Comparison of ENCODE assay signal across 10 mouse cellular contexts in the genomic region with DNA sequence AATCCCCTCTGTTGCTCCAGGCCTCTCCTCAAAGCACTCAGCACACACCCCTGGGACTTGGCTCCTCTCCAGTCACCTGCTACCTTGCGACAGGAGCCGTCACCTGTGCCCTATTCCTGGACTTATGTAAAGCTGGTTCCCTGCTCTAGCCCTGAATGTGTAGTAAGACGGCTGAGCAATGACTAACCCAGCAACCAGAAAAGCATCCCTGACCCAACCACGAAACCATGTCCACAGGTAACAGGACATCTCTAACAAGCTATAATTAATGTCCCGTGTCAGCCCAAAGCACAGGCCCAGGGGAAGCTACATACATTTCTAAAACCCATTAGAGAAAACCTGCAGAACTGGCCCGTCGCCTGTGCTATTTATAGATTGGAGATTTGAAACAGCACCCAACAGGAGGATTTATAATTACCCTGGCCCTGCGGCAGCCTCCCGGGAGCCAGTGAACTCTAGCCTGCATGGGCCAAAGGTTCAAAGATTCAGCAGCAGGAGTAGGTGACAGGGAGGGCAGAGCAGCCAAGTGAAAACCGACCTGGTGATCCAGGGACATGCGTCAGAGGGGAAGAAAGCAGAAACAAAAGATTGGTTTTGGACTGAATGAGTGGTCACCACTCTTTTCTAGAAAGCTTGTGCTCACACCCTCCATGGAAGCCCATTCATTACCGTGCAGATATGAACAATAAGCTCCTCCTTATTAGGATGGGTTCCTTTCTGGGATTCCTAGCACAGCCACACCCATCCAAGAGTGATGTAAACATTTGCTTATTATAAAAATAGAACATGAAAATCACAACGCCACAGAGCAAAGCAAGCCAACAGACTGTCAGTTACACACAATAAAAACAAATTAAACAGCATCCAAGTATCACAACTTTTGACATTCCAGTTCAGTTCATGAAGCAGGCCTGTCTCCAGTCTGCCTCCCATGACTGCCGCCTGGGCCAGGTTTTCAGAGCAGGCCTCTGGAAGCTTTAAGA. TPM values are rescaled to one million over a fixed set of nuclear protein-coding genes. Genes with fewer than 3 reads are reported as not detected.
A peak's percentile ranks its signal among the peaks of the same experiment; 100 is the strongest.
DNase-seq lines count a peak whose midpoint lies in the region; ATAC-seq lines count a peak whose summit lies in the region.
"Had no signal": no experiment of that assay in that cellular context is flagged by ENCODE, and none has a peak within 500 bp of the region (broad histone marks: within the 10 kb centered on the region; RNA-seq: fewer than 3 reads in every experiment).

No protein-coding gene starts in this region.

- ATAC-seq in forebrain, embryonic 16.5 days = no peak
- ATAC-seq in hindbrain, embryonic 16.5 days = 0 out of 2 replicates have a peak, but pooled peaks have one; percentile 5
- ATAC-seq in liver, embryonic 11.5 days (replicated peaks; ENCODE audit: low FRiP score) = peak; percentile 50; the same call in 1 of the 2 replicates
- peak; percentile 81 for ATAC-seq in stomach, embryonic 14.5 days (ENCODE audit: insufficient number of reproducible peaks, insufficient read depth, low FRiP score, low read depth)

- no peaks in the 10 kb centered on the region for H3K27me3 ChIP-seq in forebrain, embryonic 10.5 days (ENCODE audit: poor library complexity, severe bottlenecking)
- H3K27me3 ChIP-seq in forebrain, embryonic 16.5 days (replicated peaks; ENCODE audit: control insufficient read depth, insufficient read depth, low read length) = no peaks in the 10 kb centered on the region
- no peaks in the 10 kb centered on the region for H3K27me3 ChIP-seq in hindbrain, embryonic 16.5 days (replicated peaks; ENCODE audit: control insufficient read depth, insufficient read depth, low read length)
- no peaks in the 10 kb centered on the region for H3K27me3 ChIP-seq in liver, embryonic 11.5 days (replicated peaks; ENCODE audit: control insufficient read depth, insufficient read depth, low read length)
- no peaks in the 10 kb centered on the region for H3K27me3 ChIP-seq in stomach, embryonic 14.5 days (ENCODE audit: control insufficient read depth, insufficient read depth, low read length)

- H3K4me1 ChIP-seq in forebrain, embryonic 10.5 days = peaks cover 43% of the 10 kb centered on the region
- peaks cover 20% of the 10 kb centered on the region for H3K4me1 ChIP-seq in forebrain, embryonic 16.5 days (replicated peaks; ENCODE audit: control insufficient read depth, insufficient read depth, low read length)
- peaks cover 20% of the 10 kb centered on the region for H3K4me1 ChIP-seq in hindbrain, embryonic 16.5 days (ENCODE audit: control insufficient read depth, insufficient read depth, low read depth, low read length)
- H3K4me1 ChIP-seq in liver, embryonic 11.5 days (replicated peaks; ENCODE audit: control insufficient read depth, insufficient read depth, low read length) = no peaks in the 10 kb centered on the region
- H3K4me1 ChIP-seq in stomach, embryonic 14.5 days (ENCODE audit: control insufficient read depth, insufficient read depth, low read length) = peaks cover 12% of the 10 kb centered on the region

- H3K9me3 ChIP-seq in forebrain, embryonic 10.5 days = no peaks in the 10 kb centered on the region
- H3K9me3 ChIP-seq in forebrain, embryonic 16.5 days (ENCODE audit: control insufficient read depth, low read length) = no peaks in the 10 kb centered on the region
- no peaks in the 10 kb centered on the region for H3K9me3 ChIP-seq in hindbrain, embryonic 16.5 days (ENCODE audit: control insufficient read depth, low read length)
- no peaks in the 10 kb centered on the region for H3K9me3 ChIP-seq in liver, embryonic 11.5 days (ENCODE audit: control insufficient read depth, low read length)
- no peaks in the 10 kb centered on the region for H3K9me3 ChIP-seq in stomach, embryonic 14.5 days (ENCODE audit: control insufficient read depth, low read depth, low read length)

- no peak overlapping the region for H3K9ac ChIP-seq in forebrain, embryonic 16.5 days (replicated peaks; ENCODE audit: low read depth, low read length)
- H3K9ac ChIP-seq in hindbrain, embryonic 16.5 days (ENCODE audit: low read depth, low read length) = no peak overlapping the region
- no peak overlapping the region for H3K9ac ChIP-seq in liver, embryonic 11.5 days (ENCODE audit: low read depth, low read length)
- no peak overlapping the region for H3K9ac ChIP-seq in stomach, embryonic 14.5 days (replicated peaks; ENCODE audit: low read depth, low read length)

- no peak overlapping the region for H3K4me3 ChIP-seq in forebrain, embryonic 10.5 days
- no peak overlapping the region for H3K4me3 ChIP-seq in forebrain, embryonic 16.5 days (replicated peaks; ENCODE audit: low read length)
- no peak overlapping the region for H3K4me3 ChIP-seq in hindbrain, embryonic 16.5 days (ENCODE audit: low read length)
- H3K4me3 ChIP-seq in liver, embryonic 11.5 days (ENCODE audit: low read depth, low read length) = no peak overlapping the region
- no peak overlapping the region for H3K4me3 ChIP-seq in stomach, embryonic 14.5 days (ENCODE audit: low read depth, low read length)

- no peak overlapping the region for H3K4me2 ChIP-seq in forebrain, embryonic 16.5 days (ENCODE audit: low read length)
- H3K4me2 ChIP-seq in hindbrain, embryonic 16.5 days (ENCODE audit: low read length) = no peak overlapping the region
- no peak overlapping the region; the same call in 1 of the 2 replicates for H3K4me2 ChIP-seq in liver, embryonic 11.5 days
- H3K4me2 ChIP-seq in stomach, embryonic 14.5 days (replicated peaks; ENCODE audit: low read depth, low read length) = peak overlapping the region; percentile 30

- peaks cover 2% of the 10 kb centered on the region; the same call in 1 of the 2 replicates for H3K36me3 ChIP-seq in forebrain, embryonic 10.5 days (replicated peaks)
- no peaks in the 10 kb centered on the region for H3K36me3 ChIP-seq in forebrain, embryonic 16.5 days (ENCODE audit: control insufficient read depth, insufficient read depth)
- no peaks in the 10 kb centered on the region for H3K36me3 ChIP-seq in hindbrain, embryonic 16.5 days (ENCODE audit: control insufficient read depth, insufficient read depth, low read length)
- H3K36me3 ChIP-seq in liver, embryonic 11.5 days (ENCODE audit: control insufficient read depth, insufficient read depth, low read length) = no peaks in the 10 kb centered on the region
- H3K36me3 ChIP-seq in stomach, embryonic 14.5 days (ENCODE audit: control insufficient read depth, insufficient read depth, low read length) = no peaks in the 10 kb centered on the region

- no peak for DNase-seq in forebrain, embryonic 10.5 days (ENCODE audit: extremely low spot score, low spot score)
- DNase-seq in fat pad, adult 2 months (ENCODE audit: extremely low read depth, low read depth, low spot score) = peak; percentile 73
- DNase-seq in liver, embryonic 11.5 days (ENCODE audit: low spot score) = no peak
- no peak for DNase-seq in thymus, postnatal 4 days
- DNase-seq in testis, postnatal 14 days (ENCODE audit: low spot score) = no peak

- WGBS in forebrain, embryonic 10.5 days = 53% methylated on average over 14 of the region's 14 CpGs
- 35% methylated on average over 14 of the region's 14 CpGs for WGBS in forebrain, embryonic 16.5 days
- 35% methylated on average over 14 of the region's 14 CpGs for WGBS in hindbrain, embryonic 16.5 days
- WGBS in liver, embryonic 11.5 days = 68% methylated on average over 14 of the region's 14 CpGs
- 32% methylated on average over 14 of the region's 14 CpGs for WGBS in stomach, embryonic 14.5 days

- peak overlapping the region; percentile 62; the same call in 1 of the 2 replicates for H3K27ac ChIP-seq in forebrain, embryonic 10.5 days
- H3K27ac ChIP-seq in forebrain, embryonic 16.5 days (ENCODE audit: low read length) = no peak overlapping the region
- no peak overlapping the region; the same call in 1 of the 2 replicates for H3K27ac ChIP-seq in hindbrain, embryonic 16.5 days (ENCODE audit: low read depth, low read length)
- no peak overlapping the region for H3K27ac ChIP-seq in liver, embryonic 11.5 days (ENCODE audit: low read depth, low read length)
- peak overlapping the region; percentile 82 for H3K27ac ChIP-seq in stomach, embryonic 14.5 days (ENCODE audit: low read length)

RNA-seq across cellular contexts. Expression of gene Cmtm4, which starts 20.5 kb away (rescaled TPM):
- 2.2 and 2.5 TPM in 2 replicates for polyA plus RNA-seq in forebrain, embryonic 10.5 days (2016; fragmentation: Nextera tagmentation; extraction: Ambion mirVana)
- 2.8 and 3.2 TPM in 2 replicates for polyA plus RNA-seq in forebrain, embryonic 16.5 days (2015; fragmentation: Nextera tagmentation; extraction: Ambion mirVana)
- 3.0 TPM in 2 replicates for polyA plus RNA-seq in hindbrain, embryonic 16.5 days (2015; fragmentation: Nextera tagmentation; extraction: Ambion mirVana)
- polyA plus RNA-seq in liver, embryonic 11.5 days (2014; fragmentation: Nextera tagmentation; extraction: Ambion mirVana) = 1.2 and 1.3 TPM in 2 replicates
- 6.4 and 7.2 TPM in 2 replicates for polyA plus RNA-seq in stomach, embryonic 14.5 days (2014; fragmentation: Nextera tagmentation; extraction: Ambion mirVana)

RNA-seq across cellular contexts. Expression of gene Cmtm3, which starts 35.9 kb away (rescaled TPM):
- 68.5 and 70.9 TPM in 2 replicates for polyA plus RNA-seq in forebrain, embryonic 10.5 days (2016; fragmentation: Nextera tagmentation; extraction: Ambion mirVana)
- polyA plus RNA-seq in forebrain, embryonic 16.5 days (2015; fragmentation: Nextera tagmentation; extraction: Ambion mirVana) = 34.0 and 39.6 TPM in 2 replicates
- 44.2 and 47.2 TPM in 2 replicates for polyA plus RNA-seq in hindbrain, embryonic 16.5 days (2015; fragmentation: Nextera tagmentation; extraction: Ambion mirVana)
- polyA plus RNA-seq in liver, embryonic 11.5 days (2014; fragmentation: Nextera tagmentation; extraction: Ambion mirVana) = 62.4 and 65.0 TPM in 2 replicates
- 154 and 155 TPM in 2 replicates for polyA plus RNA-seq in stomach, embryonic 14.5 days (2014; fragmentation: Nextera tagmentation; extraction: Ambion mirVana)

RNA-seq across cellular contexts. Expression of gene Cmtm2b, which starts 53.1 kb away (rescaled TPM):
- polyA plus RNA-seq in forebrain, embryonic 10.5 days (2016; fragmentation: Nextera tagmentation; extraction: Ambion mirVana) = not detected in 2 replicates
- not detected in 2 replicates for polyA plus RNA-seq in forebrain, embryonic 16.5 days (2015; fragmentation: Nextera tagmentation; extraction: Ambion mirVana)
- not detected in 2 replicates for polyA plus RNA-seq in hindbrain, embryonic 16.5 days (2015; fragmentation: Nextera tagmentation; extraction: Ambion mirVana)
- polyA plus RNA-seq in liver, embryonic 11.5 days (2014; fragmentation: Nextera tagmentation; extraction: Ambion mirVana) = not detected in 2 replicates
- polyA plus RNA-seq in stomach, embryonic 14.5 days (2014; fragmentation: Nextera tagmentation; extraction: Ambion mirVana) = not detected in 2 replicates
- polyA plus RNA-seq: C2C12; neural tube, embryonic 14.5 days had no signal

RNA-seq across cellular contexts. Expression of gene Gm11020, which starts 53.8 kb away (rescaled TPM):
- polyA plus RNA-seq in forebrain, embryonic 10.5 days (2016; fragmentation: Nextera tagmentation; extraction: Ambion mirVana) = not detected in 2 replicates
- not detected in 2 replicates for polyA plus RNA-seq in forebrain, embryonic 16.5 days (2015; fragmentation: Nextera tagmentation; extraction: Ambion mirVana)
- not detected in 2 replicates for polyA plus RNA-seq in hindbrain, embryonic 16.5 days (2015; fragmentation: Nextera tagmentation; extraction: Ambion mirVana)
- polyA plus RNA-seq in liver, embryonic 11.5 days (2014; fragmentation: Nextera tagmentation; extraction: Ambion mirVana) = not detected in 2 replicates
- polyA plus RNA-seq in stomach, embryonic 14.5 days (2014; fragmentation: Nextera tagmentation; extraction: Ambion mirVana) = not detected in 2 replicates
- polyA plus RNA-seq: C2C12; neural tube, embryonic 14.5 days had no signal

Comparison
In these comparisons a context has a peak if more than half of its experiments do, and no peak if none do; other contexts are left out.
1. H3K27ac ChIP-seq: peak in forebrain, embryonic 10.5 days (single experiment) and stomach, embryonic 14.5 days (single experiment); none in forebrain, embryonic 16.5 days (single experiment), hindbrain, embryonic 16.5 days (single experiment) and liver, embryonic 11.5 days (single experiment).